Mouse (Mus musculus) ES-E14 (cell line): ENCODE results near the gene Mex3b.

Experiments used
- CHD2 ChIP-seq: IDR thresholded peaks from 2 replicates; pipeline ENCODE4 v1.6.1; 2014; ENCODE audit warnings: mild to moderate bottlenecking, low read depth, low read length, inconsistent platforms
- HCFC1 ChIP-seq: IDR thresholded peaks from 2 replicates; pipeline ENCODE4 v1.6.1; 2012; ENCODE audit warnings: low read length, inconsistent platforms, borderline replicate concordance; ENCODE audit not compliant: insufficient read depth
- ZC3H11A ChIP-seq: IDR thresholded peaks from 2 replicates; pipeline ENCODE4 v1.6.1; 2012; ENCODE audit warnings: low read depth, mild to moderate bottlenecking, inconsistent platforms, low read length, borderline replicate concordance
- ZNF384 ChIP-seq: IDR thresholded peaks from 2 replicates; pipeline ENCODE4 v1.6.1; 2012; ENCODE audit warnings: low read depth, low read length, inconsistent platforms

GRCm38 (mm10) chr7:82890875-82891515 is 23.9 kb downstream of the Mex3b start:
- TF ChIP-seq HCFC1 (no peak), ZNF384 (no peak), CHD2 (no peak), ZC3H11A (no peak)
